8 mouse cellular contexts compared by ENCODE assay signal in the genomic region with DNA sequence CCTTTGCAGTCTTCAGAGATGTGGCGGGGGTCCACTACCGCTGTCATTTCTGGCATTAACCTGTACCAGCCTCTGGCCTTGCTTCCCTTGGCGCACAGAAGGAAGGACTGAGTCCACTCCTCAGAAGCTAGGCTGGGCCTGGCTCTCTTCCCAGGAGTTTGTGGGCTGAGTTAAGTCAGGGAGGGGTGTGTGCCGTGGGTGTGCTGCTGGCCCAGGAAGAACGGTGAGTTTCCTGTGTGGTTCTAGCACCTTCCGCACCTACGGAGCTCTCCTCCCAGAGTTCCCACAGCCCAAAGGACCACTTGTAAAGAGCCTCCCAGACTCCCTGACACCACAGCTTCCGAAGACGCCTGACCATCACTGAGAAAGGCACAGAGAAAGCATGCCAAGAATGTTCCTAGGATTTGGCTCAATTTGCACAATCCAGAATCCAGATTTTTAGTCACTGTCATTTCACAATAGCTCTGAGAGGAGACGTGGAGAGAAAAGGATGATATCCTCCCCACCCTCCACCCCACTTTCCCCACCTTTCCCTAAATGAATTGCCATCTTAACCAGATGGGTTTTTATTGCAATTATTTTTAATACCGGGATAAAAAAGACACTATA.
A peak's percentile ranks its signal among the peaks of the same experiment; 100 is the strongest.
DNase-seq lines count a peak whose midpoint lies in the region; ATAC-seq and TF ChIP-seq lines count a peak whose summit lies in the region.

No protein-coding gene starts in this region.

- WGBS in lung, embryonic 14.5 days, result 43% methylated on average over 11 of the region's 11 CpGs

- H3K4me1 ChIP-seq in lung, embryonic 14.5 days (ENCODE audit: insufficient read depth), result no peaks in the 10 kb centered on the region; the same call in 1 of the 2 replicates

- no peaks in the 10 kb centered on the region for H3K9me3 ChIP-seq in lung, embryonic 14.5 days (ENCODE audit: low read depth, low read length)

- intact Hi-C loops in gastrocnemius, adult 2 months (cut with DNase I), result no loop called here

- DNase-seq in adrenal gland, adult (ENCODE audit: inconsistent age in 2 of 2, low spot score in 1 of 2), result peak; percentile 65 to 84
- DNase-seq in adrenal gland, postnatal 4 days (ENCODE audit: low spot score in 2 of 2), result no peak
- peak; percentile 97 for DNase-seq in brain, adult 2 months (ENCODE audit: low read depth, low spot score)
- DNase-seq in gastrocnemius, adult 2 months, result peak; percentile 79
- peak; percentile 85 for DNase-seq in kidney, adult 9 months
- DNase-seq in lung, embryonic 14.5 days, result peak; percentile 84
- peak; percentile 62 for DNase-seq in testis, postnatal 10 days (ENCODE audit: low spot score)
- DNase-seq in thymus, postnatal 0 days (ENCODE audit: low spot score), result no peak

- TF ChIP-seq CTCF in gastrocnemius, adult 2 months (IDR thresholded peaks at IDR 0.05), result no peak
- TF ChIP-seq CTCF in lung, embryonic 14.5 days (IDR thresholded peaks at IDR 0.05; ENCODE audit: low read depth), result no peak

- peak overlapping the region; percentile 60 for H3K4me3 ChIP-seq in gastrocnemius, adult 2 months
- H3K4me3 ChIP-seq in lung, embryonic 14.5 days (ENCODE audit: low read depth, low read length), result no peak overlapping the region

- peak; percentile 60; the same call in 1 of the 2 replicates for ATAC-seq in lung, embryonic 14.5 days (ENCODE audit: insufficient read depth)

- no peaks in the 10 kb centered on the region for H3K36me3 ChIP-seq in lung, embryonic 14.5 days (ENCODE audit: insufficient read depth)

- no peak overlapping the region for H3K9ac ChIP-seq in lung, embryonic 14.5 days

- H3K27ac ChIP-seq in gastrocnemius, adult 2 months, result peak overlapping the region; percentile 78
- peak overlapping the region; percentile 1; the same call in 1 of the 2 replicates for H3K27ac ChIP-seq in lung, embryonic 14.5 days (ENCODE audit: low read depth)

- no peaks in the 10 kb centered on the region for H3K27me3 ChIP-seq in lung, embryonic 14.5 days (ENCODE audit: insufficient read depth, low read length)

- peak overlapping the region; percentile 32 for H3K4me2 ChIP-seq in lung, embryonic 14.5 days

Comparison
In these comparisons a context has a peak if more than half of its experiments do, and no peak if none do; other contexts are left out.
1. DNase-seq: peak in adrenal gland, adult (2 of 2), brain, adult 2 months (single experiment), gastrocnemius, adult 2 months (single experiment), kidney, adult 9 months (single experiment), lung, embryonic 14.5 days (single experiment) and testis, postnatal 10 days (single experiment); none in adrenal gland, postnatal 4 days (0 of 2) and thymus, postnatal 0 days (single experiment).